Mouse (Mus musculus): ENCODE measurements around the gene Ppp2ca.
"Not testable (repeated sequence)": the region's sequence is repeated elsewhere in the genome, so short reads cannot be mapped to it uniquely, and the experiment has no call there.

Ppp2ca gene

DNA sequence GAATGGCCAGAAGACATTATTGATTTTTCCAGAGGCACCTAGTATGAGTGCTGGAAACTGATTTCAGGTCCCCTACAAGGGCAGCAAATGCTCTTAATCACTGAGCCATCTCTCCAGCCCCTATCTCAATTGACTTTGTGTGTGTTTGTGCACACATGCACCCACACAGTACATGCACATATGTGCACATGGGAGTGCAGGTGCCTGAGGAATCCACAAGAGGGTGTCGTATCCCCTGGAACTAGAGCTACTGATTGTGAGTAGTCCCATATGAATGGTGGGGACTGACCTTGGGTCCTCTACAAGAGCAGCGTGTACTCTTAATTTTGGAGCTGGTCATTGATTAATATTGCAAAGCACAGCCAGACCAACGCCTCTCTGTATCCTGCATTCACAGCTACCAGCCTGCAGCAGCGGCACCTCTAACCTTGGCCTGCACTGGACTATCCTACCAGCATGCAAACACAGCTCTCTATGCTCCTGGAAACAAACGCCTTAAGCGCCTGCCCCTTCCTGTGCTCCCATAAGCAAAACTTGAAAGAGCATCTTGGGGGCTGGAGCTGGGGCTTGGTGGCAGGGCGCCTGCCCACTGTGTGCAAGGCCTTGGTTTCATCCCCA is 32.1 kb downstream of the Ppp2ca start:
- DNase-seq (ENCODE audit: low spot score in 2 of 2), result no peak

DNA sequence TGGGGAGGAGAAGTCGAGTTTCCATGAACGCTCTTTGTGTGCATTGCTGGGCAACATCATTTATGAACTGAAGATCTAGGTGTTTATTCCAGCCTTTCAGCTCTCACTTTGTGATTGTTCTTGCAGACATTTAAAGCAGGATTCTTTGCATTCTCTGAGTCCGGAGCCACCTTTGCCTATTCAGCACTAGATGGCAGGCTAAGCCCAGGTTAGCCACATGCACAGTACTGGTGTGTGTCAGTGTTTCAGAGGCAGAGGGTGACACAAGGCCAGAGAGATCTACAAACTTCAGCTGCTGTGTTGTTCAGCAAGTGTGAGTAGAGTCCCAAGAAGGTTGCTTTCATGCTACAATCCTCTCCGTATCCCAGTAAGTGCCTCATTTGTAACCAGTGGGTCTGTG is 45.2 kb downstream of the Ppp2ca start:
- peak in 1 of 2 experiments; percentile 32 for DNase-seq (ENCODE audit: low spot score in 2 of 2)

DNA sequence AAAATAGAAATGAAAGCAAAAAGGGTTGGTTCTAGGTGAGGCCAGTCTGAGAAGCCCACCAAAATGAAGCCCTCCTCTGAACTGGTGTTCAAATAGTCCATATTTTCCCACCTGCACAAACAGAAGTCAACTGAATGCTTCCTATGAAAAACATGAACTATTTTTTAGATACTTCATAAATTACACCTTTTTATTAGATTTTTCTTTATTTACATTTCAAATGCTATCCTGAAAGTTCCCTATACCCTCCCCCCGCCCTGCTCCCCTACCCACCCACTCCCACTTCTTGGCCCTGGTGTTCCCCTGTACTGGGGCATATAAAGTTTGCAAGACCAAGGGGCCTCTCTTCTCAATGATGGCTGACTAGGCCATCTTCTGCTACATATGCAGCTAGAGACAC is 46.9 kb downstream of the Ppp2ca start, which contains the start of gene Olfr1373:
Gene Olfr1373 (minus strand): TSS at position 101 of the 400 bp plus-strand sequence.
- DNase-seq (ENCODE audit: low spot score in 2 of 2), result not testable (repeated sequence)

GRCm38 (mm10) chr11:52163926-52164325 is 65.4 kb downstream of the Ppp2ca start:
- peak; percentile 55 to 71 for DNase-seq (ENCODE audit: low spot score in 2 of 2)

DNA sequence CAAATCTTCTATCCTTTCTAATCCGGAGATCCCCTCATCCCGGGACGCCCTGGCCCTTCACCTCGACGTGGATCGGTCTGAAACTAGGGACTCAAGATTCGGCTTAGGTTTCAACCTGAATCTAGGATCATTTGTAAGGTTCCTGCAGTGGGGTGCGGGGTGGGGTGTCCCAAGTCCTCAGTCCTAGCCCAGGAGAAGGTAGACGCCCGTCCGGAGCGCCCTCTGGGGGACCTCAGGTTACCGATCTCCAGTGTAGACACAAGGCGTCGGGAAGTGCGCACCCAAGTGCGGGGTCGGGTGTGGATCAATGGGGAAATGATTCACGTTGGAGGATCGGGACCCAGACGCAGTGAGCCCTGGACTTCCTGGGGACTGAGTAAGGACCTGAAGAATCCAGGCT is 68.6 kb downstream of the Ppp2ca start:
- peak; percentile 25 to 29 for DNase-seq (ENCODE audit: low spot score in 2 of 2)

GRCm38 (mm10) chr11:52167901-52168302 is 69.4 kb downstream of the Ppp2ca start:
- not testable (repeated sequence) for DNase-seq (ENCODE audit: low spot score in 2 of 2)

GRCm38 (mm10) chr11:52168461-52168860 is 70.0 kb downstream of the Ppp2ca start:
- no peak for DNase-seq (ENCODE audit: low spot score in 2 of 2)

Data from heart, adult 9 months (tissue).